Mouse (Mus musculus) myocyte (in vitro differentiated cells): Measurements from ENCODE around the gene Clrn1.

ENCODE experiments used
- CEBPB ChIP-seq: IDR thresholded peaks from 2 replicates; pipeline ENCODE4 v1.6.1; 2011; ENCODE audit warnings: mild to moderate bottlenecking, moderate library complexity; ENCODE audit not compliant: poor library complexity, insufficient read depth, severe bottlenecking
- E2F4 ChIP-seq: IDR thresholded peaks from one replicate; pipeline ENCODE4 v1.6.1; 2011; ENCODE audit warnings: mild to moderate bottlenecking, control low read depth, moderate library complexity; ENCODE audit not compliant: insufficient read depth
- MAX ChIP-seq: IDR thresholded peaks from one replicate; pipeline ENCODE4 v1.6.1; 2011; ENCODE audit warnings: low read depth, mild to moderate bottlenecking, control low read depth
- MYOD1 ChIP-seq, 3 experiments: IDR thresholded peaks; one replicate each; pipeline ENCODE4 v1.6.1; 2011; ENCODE audit warnings: control low read depth in 2 of 3, low read depth in 2 of 3, mild to moderate bottlenecking in 2 of 3, moderate library complexity in 1 of 3; ENCODE audit not compliant: insufficient read length in 2 of 3, control insufficient read depth in 1 of 3
- MYOG ChIP-seq, 3 experiments: IDR thresholded peaks; one replicate each; pipeline ENCODE4 v1.6.1; 2011; ENCODE audit warnings: control low read depth in 2 of 3, low read depth in 2 of 3, mild to moderate bottlenecking in 2 of 3; ENCODE audit not compliant: insufficient read length in 2 of 3, control insufficient read depth in 1 of 3, insufficient read depth in 1 of 3
- POLR2A ChIP-seq: IDR thresholded peaks from one replicate; pipeline ENCODE4 v1.6.1; 2011; ENCODE audit warnings: low read depth, mild to moderate bottlenecking, control low read depth, moderate library complexity; ENCODE audit not compliant: insufficient read length
- POLR2AphosphoS2 ChIP-seq: IDR thresholded peaks from one replicate; pipeline ENCODE4 v1.6.1; 2011; ENCODE audit warnings: low read depth, control low read depth; ENCODE audit not compliant: insufficient read length
- REST ChIP-seq: IDR thresholded peaks from one replicate; pipeline ENCODE4 v1.6.1; 2011; ENCODE audit warnings: mild to moderate bottlenecking, control low read depth, moderate library complexity; ENCODE audit not compliant: insufficient read depth, insufficient read length
- SRF ChIP-seq: IDR thresholded peaks from one replicate; pipeline ENCODE4 v1.6.1; 2011; ENCODE audit warnings: low read depth; ENCODE audit not compliant: control insufficient read depth, insufficient read length
- TCF12 ChIP-seq: IDR thresholded peaks from one replicate; pipeline ENCODE4 v1.6.1; 2011; ENCODE audit warnings: mild to moderate bottlenecking, control low read depth; ENCODE audit not compliant: poor library complexity, insufficient read depth, severe bottlenecking
- TCF3 ChIP-seq: IDR thresholded peaks from one replicate; pipeline ENCODE4 v1.6.1; 2011; ENCODE audit warnings: low read depth, control low read depth; ENCODE audit not compliant: insufficient read length
- USF1 ChIP-seq: IDR thresholded peaks from one replicate; pipeline ENCODE4 v1.6.1; 2011; ENCODE audit warnings: low read depth, mild to moderate bottlenecking, control low read depth, moderate library complexity

DNA sequence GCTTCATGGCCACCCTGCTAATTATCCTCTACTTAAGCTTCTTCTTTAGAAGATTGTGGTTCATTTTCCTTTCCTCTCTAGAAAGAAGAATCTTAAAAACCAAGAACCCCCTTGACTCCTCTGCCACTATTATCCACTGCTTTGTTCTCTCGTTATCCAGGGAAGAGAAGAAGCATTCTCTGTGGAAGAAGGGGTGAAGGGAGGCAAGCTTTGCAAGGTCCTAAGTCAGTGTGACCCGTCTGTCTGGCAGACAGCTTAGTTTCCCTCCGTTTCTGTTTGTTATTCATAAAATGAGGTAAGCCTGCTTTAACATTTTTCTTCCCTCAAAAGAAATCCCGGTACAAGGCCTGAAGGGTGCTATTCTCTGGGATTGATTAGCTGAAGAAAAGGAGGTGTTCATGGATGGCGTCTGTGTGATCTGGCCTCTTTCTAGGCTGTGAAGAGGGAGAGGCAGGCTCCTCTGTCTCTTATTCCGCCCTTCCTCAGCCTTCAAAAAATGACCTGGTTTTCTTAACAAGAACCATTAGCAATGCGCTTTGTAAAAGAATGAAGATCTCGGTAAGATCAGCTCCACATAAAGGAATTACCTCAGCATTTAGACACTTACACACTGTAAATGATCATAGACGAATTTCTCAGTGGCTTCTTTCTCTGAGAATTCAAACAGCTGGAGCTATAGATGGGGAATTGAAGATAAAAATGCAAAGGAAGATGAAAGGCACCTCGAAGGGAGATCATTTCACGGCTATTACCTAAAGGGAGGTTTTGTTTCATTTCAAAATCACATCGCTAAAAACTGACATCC lies 75.8 kb downstream of the Clrn1 start:
- TF ChIP-seq POLR2AphosphoS2 = no peak
- no peak for TF ChIP-seq E2F4
- TF ChIP-seq POLR2A = no peak
- no peak for TF ChIP-seq TCF3
- TF ChIP-seq MYOG (IDR thresholded peaks at IDR 0.05; ENCODE audit: control insufficient read depth in 1 of 3, insufficient read depth in 1 of 3, insufficient read length in 2 of 3, low read depth in 2 of 3) = no peak
- no peak for TF ChIP-seq MAX
- TF ChIP-seq MYOD1 (IDR thresholded peaks at IDR 0.05; ENCODE audit: control insufficient read depth in 1 of 3, insufficient read length in 2 of 3, low read depth in 2 of 3) = no peak
- TF ChIP-seq REST = no peak
- no peak for TF ChIP-seq SRF
- no peak for TF ChIP-seq USF1
- TF ChIP-seq TCF12 = no peak
- no peak for TF ChIP-seq CEBPB
